Mouse (Mus musculus) adrenal gland (tissue): ENCODE data around the gene Hfm1.

Experiments
- microRNA-seq, 2 experiments: library from miRNA; unstranded; fragments of <30 nt; microRNA quantifications; one replicate each; pipeline ENCODE4; 2019

The Hfm1 gene

Small RNAs within 50 kb of the gene (microRNA-seq; reads per million reads assigned to microRNA genes)
- gene Gm27527 = 0 reads per million in 2 experiments
